Mouse (Mus musculus) induced T-regulatory cell, adult 2 months (primary cell): ENCODE measurements at regions not wholly inside any gene's neighbourhood (a gene's known extent, or its start where the extent isn't known, plus 50 kb on each side); places are given as distances from the start of the nearest gene placed in this dataset.

Experiments used
- DNase-seq: peaks from one replicate; pipeline ENCODE4 v3.0.0-alpha.2; 2012; ENCODE audit warnings: low read depth

DNA sequence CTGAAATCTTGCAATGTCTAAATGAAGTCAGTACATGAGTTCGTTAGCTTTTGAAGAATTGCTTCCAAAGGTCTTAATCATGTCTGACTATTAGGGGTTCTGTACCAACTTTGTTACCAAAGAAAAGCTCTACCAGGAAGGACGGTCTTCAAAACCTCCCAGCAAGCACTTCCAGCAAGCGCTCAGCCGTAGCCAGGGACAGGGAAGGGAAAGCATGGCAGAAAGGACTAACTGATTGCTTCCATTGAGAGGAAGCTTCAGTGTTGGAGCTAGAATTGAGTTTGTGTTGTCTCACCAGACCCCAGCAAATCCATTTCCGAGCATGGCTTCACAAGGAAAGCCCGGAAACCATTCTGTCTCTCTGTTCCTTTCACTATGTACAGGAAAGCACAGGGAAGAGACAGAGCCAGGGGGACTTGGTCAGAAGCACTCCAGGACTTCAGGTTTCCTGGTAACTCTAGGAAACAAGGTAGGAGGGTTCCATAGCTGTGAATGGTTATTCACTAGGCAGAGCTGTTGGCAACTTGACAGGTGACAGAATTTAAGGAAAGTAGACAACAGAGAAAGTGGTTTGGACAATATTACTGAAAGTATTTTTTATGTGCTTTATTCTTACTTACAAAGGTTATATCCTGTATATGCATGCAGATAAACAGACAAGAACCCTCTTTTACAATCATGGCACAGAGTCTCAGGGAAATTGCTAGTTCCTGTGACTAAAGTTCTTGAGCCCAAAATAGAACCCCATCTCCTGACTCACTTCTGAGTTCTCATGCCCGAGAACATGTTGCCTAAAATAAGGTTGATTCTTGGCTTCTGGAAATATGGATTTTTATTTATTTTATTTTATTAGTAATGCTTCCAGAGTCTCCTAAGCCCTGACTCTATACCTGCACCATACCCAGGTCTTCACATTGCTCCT is 151.5 kb upstream of the Dnajc19 start:
- no peak for DNase-seq

DNA sequence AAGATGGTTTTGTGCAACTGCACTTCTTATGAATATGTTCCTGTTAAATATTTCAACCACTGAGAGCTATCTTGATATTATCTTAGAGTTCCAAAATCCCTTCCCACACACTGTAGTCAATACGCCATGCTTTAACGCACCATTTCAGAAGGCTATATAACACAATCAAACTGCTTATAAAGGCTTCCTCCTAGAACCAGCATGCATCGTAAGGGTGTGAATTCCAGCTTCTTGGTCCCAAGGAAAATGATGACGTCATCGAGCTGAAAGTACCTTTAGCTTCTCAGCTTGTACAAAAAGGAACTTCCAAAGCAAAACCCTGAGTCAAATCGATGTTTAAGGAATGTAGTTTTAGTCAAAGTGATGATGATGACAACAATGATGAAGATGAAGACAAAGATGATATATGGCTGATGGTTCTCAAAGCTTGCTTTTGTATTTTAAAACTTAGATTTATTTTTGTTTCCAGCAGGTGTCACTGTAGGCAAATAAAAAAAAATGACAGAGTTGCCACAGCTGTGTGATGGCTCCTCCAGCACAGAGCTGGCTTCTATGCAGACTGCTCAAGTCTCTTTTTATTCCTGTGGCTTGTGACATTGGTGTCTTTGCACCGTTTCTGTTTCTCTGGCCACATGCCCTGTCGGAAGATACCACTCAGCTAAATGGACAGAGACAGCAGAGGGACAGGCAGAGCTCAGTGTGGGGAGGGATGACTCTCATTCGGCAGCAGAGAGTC is 150.6 kb upstream of the Dnajc19 start:
- DNase-seq = no peak

DNA sequence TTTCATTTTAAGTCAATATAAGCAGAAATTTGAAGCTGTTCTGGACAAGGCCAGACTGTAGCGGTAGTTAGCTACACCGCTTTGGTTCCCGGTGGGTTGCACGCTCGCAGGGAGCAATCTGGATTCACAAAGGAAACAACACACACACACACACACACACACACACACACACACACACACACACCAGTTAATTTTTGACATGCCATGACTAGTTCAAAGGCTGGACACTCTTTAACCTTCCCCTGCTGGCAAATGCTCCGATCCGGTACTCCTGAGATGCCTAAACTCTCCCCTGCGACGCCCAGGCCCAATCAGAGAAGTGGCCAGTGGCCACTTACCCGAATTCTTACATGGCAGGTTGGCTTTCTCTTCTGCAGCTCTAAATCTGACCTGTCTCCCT is 141.2 kb upstream of the Dnajc19 start:
- DNase-seq = no peak

DNA sequence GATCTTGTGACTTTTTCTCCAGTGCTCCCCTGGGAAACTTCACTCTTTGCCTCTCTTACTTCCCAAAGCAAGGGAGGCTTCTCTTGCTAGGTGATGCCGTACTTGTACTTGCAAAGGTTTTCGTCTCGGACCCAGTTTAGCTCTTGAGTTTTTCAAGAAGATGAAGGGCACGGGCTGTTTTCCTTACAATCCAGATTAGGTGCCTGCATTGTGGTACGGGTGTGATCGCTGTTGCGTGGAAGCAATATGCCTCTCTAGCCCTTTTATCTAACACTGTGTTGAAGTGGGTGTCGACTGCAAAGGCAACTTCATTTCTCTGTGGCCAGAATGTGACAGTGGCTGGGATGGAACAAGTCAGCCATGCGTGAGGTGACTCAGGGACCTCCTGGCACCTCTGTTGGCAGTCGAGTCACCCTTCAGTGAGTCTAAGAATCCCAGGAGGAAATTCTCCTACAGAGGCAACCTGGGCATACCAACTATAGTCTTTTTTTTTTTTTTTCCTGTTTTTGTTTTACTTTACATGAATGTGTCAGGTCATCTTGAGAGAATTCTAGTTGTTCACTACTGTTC is 138.7 kb upstream of the Dnajc19 start:
- no peak for DNase-seq

DNA sequence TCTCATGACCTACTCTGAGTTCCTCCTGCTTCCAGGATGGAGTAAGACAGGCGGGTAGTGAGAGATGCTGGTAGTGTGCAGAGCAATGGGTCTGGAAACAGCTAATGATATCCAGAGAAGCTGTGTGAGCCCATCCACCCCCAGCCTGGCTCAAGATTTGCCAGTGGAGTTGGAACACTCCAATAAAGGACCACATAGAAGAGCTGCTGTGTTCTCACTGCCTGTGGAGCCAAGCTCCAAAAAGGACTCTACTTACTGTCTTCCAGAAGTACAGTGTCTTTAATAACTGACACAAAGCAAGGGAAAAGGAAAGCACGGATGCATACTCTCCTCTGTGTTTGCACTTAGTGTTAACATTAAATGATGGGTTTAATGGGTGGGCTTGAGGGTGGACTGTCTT is 138.0 kb upstream of the Dnajc19 start:
- no peak for DNase-seq

DNA sequence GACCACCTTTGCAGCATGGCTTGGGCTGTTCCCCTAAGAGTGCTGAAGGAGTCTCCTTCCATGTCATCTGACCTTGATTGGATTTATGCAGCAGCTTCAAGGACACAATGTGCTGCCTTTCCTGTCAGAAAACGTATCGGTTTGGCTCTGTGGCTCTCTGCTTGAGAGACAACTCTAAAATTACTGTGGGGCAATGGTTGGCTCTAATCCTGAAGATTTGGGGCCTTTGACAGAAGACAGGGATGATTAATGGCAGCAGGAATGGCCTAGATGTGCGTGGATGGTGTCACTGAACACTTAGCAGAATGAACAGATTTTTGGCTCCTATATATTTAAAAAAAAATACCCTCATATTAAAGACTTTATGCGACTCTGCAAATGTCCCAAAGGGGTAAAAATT is 136.8 kb upstream of the Dnajc19 start:
- no peak for DNase-seq

DNA sequence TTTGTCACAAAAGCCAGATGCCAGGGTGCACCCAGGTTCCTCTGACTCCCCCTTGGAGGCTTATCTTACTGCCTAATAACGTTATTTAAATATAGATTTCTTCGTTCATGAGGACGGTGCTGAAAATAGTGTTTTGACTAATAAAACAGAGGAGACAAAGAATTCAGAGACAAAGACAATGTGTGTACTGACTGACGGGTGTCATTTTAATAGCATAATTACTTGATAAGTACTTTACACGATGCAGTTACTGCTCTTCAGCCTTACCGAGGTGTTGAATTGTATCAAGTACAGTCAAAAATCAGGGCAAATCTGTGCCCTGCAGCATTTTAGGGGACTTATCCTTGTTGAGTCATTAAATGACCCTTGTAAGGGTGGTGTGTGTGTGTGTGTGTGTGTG is 133.1 kb upstream of the Dnajc19 start:
- no peak for DNase-seq

DNA sequence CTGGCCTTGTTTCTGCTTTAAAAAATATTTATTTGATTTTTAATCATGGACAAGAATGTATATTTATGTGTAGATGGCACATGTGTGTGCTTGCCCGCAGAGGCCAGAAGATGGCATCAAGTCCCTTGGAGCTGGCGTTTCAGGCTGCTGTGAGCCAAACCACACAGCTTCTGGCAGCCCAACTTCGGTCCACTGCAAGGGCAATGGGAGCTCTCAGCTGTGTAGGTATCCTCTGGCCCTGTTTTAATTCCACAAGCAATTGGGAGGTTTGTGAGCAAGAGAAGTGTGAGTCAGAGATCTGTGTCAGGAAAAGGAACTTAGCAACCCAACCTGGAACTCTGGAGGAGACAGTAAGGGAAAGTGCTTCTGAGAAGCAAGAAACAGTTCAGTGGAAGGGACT is 125.3 kb upstream of the Dnajc19 start:
- no peak for DNase-seq

DNA sequence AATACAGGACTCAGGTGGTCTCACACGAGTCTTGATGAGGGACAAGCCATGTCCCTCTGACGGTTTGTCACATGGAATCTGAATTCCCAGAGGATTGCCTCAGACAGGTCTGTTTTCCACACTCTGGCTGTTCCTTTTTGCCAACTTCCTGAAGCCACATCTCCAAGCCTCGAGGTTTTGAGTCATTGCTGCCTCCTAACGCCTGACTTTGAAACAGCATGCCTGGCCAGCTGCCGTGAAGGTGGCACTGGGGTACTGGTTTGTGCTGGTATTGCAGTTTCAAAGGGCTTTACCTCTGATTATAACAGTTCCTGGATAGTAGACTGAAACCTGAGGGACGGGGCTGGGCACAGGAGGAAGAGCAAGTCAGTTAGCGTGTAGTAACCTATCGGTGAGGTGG is 117.1 kb upstream of the Dnajc19 start:
- DNase-seq = no peak

DNA sequence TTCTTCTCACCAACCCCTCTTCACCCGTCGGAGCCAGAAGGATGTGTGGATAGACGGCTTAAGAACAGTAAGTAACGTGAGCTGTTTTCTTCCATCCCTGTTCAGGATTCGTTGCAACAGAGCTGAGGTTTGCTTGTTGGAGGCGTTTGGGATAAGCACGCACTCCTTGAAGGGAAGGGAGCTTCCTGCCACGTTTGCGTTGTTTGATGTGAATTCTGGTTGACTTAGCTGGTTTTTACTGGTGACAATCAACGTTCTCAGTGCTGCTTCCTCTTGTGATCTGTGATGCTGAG is 116.0 kb upstream of the Dnajc19 start:
- DNase-seq = no peak

DNA sequence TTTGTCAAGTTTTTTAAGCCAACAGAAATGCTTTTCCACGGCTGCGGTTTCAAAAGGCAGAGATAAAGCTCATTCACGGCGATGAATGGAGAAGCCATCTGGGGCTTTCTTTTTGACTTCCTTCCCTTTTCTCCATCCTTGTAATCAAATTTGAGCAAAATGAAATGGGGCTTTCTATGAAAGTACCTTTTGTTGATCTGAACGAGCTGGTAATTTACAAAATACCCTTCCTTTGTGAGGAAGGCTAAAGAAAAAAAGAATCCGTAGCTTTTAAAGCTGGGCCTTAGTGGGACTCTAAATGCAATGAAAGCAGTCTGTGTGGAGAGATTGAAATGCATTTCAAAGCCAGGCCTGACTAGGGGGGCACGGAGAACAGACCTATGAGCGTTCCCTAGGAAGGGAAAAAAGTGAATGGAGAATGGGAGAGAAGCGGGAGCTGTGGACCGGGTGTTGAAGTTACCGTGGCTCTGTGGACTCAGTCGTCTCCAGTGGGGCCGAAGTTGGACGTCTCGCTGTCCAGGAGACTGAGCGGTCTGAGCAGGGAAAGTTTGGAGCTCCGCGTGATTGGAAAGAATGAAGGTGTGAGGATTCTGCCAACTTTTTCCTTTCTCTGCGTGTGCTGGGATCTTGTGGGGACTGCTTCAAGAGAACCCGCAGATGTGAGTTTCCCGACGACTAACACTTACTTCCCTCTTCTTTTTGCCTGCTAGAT is 115.5 kb upstream of the Dnajc19 start:
- DNase-seq = no peak

DNA sequence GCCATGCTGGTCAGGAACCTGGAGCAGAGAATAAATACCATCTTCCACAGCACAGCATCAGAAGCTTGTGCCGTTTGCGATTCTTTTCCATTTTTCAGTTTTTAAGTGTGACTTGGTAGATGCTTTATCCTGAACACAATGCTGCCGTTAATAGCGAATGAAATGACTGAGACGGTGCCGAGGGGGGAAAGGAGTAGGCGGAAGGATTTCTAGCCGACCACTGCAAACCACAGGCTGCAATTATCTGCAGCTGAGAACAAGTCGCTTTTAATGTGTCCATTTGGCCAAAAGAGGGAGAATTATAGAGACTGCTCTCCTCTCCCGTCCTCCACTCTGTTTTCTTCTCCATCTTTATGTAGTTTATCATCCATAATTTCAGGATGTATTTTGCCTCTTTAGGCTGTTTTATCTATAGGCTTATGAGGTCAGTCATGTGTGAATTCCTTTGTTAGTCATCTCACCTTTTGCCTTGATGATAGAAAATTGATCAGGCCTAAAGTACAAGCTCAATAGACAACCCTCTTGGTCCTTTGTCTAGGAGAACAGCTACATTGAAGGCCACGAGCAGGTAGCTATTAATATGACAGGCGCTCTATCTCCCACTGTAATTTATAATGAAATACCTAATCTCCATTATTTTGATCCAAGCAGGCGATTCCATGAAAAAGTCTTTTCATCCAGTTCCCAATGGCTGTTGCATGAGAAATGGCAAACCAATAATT is 114.8 kb upstream of the Dnajc19 start:
- DNase-seq = no peak

DNA sequence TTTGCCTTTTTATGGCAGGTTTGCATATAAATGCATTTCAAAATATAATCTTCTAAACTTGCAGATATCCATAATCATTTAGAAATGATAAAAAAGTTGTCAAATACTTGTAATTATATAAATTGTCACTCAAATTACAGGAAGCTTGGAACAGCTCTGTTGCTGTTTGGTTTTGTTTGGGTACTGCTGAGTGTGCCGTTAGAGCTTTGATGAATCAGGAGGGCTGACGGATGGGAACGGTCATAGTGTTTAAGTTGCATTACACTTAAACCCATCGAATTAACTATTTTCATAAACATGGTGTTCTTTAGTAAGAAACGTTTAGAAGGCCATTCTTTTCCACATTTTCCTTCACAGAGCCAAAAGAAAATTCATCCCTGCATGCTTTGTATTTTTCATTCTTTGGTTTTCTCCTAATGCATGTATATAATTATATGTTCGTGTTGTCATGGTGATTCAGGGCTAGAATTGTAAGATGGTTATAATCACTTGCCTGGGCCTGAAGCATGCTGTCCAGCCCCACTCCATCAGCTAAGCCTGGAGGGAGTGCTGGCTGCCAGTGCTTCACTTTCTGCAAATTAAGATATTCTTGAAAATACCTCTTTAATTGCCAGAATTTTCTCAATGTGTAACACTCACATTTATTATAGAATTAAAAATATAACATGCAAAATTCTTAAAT is 92.4 kb upstream of the Dnajc19 start:
- DNase-seq = no peak

DNA sequence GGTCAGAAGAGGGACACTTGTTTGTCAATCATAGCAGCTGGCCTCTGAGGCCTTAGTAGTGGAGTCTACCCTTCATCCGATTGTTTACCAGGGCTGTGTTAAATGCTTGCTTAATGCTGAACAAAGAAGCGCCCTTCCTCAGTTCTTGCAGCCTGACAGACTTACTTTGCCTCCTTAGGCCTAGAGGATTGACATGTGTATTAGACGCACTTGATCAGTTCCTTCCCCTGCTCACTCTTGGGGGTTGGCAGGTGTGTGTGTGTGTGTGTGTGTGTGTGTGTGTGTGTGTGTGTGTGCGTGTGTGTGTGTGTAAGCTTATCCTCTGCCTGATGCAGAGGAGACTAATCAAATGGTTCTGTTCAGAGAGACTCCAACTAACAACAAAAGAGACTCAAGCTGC is 91.8 kb upstream of the Dnajc19 start:
- no peak for DNase-seq

DNA sequence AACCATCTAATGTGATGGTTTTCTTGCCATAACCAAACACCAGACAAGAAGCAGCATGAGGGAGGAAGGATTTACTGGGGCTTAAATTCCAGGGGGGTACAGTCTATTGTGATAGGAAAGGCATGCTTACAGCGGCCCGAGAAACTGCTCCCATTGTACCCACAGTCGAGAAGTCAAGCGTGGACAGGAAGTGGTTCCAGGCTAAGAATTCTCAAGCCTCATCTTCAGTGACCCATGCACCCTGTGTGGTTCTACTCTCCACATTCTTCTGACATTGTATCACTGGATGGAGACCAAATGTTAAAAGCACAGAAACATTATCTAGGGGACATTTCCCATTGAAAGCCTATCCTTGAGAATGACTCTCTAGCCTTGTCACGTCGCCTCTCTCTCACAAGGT is 90.8 kb upstream of the Dnajc19 start:
- DNase-seq = no peak

DNA sequence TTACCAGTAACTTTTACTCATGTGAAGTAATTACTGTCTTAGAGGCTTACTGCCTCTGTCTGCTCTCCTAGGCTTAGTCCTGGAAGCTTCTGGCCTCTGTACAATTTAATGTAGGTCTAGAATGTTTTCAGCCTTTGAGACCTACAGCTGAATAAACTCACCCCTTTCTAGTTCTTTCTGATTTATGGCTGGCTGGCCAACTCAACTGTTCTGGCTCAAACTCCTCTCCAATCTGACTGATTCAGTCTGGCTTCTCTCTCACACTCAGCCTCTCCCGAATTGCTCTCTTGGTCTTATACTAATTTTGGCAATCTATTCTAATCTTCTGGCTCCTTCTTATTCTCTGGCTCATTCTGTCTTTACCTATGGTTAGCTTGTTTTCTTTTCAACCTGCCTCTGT is 87.0 kb upstream of the Dnajc19 start:
- no peak for DNase-seq

DNA sequence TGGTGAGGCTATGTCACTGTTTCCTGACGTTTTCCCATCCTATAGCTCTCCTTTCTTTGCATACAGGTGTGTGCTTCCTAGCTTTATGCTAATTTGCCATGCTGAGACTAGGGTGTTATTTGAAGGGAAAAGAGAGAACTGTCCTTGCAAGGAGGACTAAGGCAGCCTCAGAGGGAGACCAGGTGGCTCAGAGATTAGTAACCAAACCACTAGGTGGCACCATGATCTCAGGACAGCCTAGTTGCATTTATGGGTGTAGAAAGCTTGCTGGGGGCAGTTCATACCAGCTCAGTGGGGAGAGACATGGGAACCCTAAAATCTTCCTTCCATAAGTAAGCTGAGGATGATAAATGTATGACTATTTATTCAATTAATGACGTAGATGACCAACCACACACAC is 68.9 kb upstream of the Dnajc19 start:
- DNase-seq = peak; percentile 1

DNA sequence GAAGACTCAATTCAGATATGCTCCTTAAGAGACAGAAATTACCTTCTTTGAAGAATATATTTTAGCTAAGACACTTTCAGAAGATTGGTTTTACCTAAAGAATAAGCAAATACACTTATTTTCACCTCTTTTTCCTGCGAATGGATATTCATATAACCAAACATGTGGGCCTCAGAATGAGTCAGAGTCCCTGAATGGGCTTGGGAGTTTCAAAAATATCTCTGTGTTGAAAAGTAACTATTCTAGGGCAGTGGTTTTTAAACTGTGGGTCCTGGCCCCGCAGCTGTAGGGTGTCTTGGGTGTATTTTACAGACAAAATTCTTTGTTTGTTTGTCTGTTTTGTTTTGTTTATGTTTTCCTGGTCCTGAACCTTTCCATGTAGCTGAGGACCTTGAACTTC is 62.5 kb upstream of the Dnajc19 start:
- no peak for DNase-seq

DNA sequence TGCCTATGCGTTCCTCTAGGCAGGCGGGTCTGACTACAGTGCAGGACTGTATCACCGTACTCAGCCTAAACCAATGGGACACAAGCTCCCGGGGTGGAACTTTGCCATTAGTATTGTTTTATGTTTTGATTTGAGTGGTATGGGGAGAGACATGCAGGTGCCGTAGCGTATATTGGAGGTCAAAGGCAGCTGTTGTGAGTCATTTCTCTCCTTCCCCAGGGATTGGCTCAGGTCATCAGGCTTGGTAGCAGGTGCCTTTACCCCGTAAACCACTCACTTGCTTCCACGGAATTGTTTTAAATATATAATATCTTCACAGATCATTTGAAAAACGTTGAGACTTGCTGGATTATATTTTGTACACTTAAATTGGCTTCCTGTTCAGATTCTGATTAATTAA is 58.1 kb upstream of the Dnajc19 start:
- DNase-seq = no peak

DNA sequence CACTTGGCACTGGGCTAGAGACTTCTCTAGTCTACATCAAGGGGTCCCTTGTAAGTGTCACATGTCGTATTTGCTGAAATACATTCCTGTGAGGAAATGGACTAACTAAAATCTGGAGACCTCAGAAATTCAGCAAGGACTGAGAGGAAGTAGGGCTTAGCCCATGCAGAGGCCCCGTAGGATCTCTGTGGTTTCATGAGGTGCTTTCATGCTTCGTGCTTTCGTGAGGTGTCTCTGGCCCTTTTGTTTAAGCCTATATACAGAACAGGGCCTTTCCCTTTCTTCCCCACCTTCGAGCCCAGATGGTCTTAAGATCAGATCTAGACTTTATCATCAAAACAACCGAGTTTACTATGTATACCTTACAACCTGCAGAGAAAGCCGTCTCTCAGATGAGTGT is 56.9 kb upstream of the Dnajc19 start:
- DNase-seq = no peak

DNA sequence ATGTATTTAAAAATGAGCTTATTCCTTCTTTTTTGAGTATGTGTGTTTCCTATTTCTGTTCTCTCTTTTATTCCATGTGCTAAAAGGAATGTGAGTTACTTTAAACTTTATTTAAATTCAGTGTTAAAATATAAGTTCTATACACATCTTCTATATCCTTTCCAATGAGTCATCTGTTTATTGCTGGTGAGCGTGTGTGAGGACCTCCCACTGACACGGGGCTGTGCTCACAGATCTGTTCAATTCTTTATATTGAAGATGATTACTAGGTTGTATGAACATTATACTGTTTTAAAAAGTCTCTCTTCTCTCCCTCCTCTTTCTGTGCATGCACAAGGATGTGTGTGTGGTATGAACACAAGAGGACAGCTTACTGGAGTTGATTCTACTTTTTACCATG is 55.3 kb upstream of the Dnajc19 start:
- DNase-seq = no peak
